Mouse (Mus musculus) lung, embryonic 14.5 days (tissue): ENCODE data around the gene Gm21149. TPM values are rescaled to one million over a fixed set of nuclear protein-coding genes. Genes with fewer than 3 reads are reported as not detected.

ENCODE experiments used
- polyA plus RNA-seq: library from polyadenylated mRNA; unstranded; fragments of >200 nt; fragmentation: Nextera tagmentation; extraction: Ambion mirVana; gene quantifications from 2 replicates; pipeline ENCODE4 v1.2.1, GENCODE M21; 2014

Gene Gm21149
- polyA plus RNA-seq, 1 experiment from 2014 or later = not detected

Other genes with a start within 250 kb of the Gm21149 start
- gene Gm21190, start 52.7 kb upstream of the Gm21149 start, polyA plus RNA-seq = not detected in 2 replicates
- gene Gm21083, start 100.8 kb upstream of the Gm21149 start, polyA plus RNA-seq = not detected in 2 replicates
- gene Speer4d, start 142.5 kb upstream of the Gm21149 start, polyA plus RNA-seq = not detected in 2 replicates
- not detected in 2 replicates for gene 4930572O03Rik, start 180.5 kb upstream of the Gm21149 start, polyA plus RNA-seq
- gene Speer4c, start 237.7 kb upstream of the Gm21149 start, polyA plus RNA-seq = not detected in 2 replicates